Mouse (Mus musculus) bone marrow macrophage, adult 2 months (primary cell): ENCODE results near the gene Dnah2.

ENCODE experiments used
- CTCF ChIP-seq: IDR thresholded peaks from 2 replicates; pipeline ENCODE4 v1.5.1; 2012; ENCODE audit warnings: low read depth, mild to moderate bottlenecking, low read length, moderate library complexity
- POLR2A ChIP-seq: IDR thresholded peaks from 2 replicates; pipeline ENCODE4 v1.6.1; 2012; ENCODE audit warnings: mild to moderate bottlenecking, low read depth, low read length, borderline replicate concordance

- no peak for TF ChIP-seq CTCF
- no peak for TF ChIP-seq POLR2A
Measured at GRCm38 (mm10) chr11:69414421-69415326, 134.2 kb downstream of the Dnah2 start.
